Mouse (Mus musculus) embryo, embryonic 9.5 days (tissue): ENCODE measurements around the gene Ppp2r2c.
A peak's percentile ranks its signal among the peaks of the same experiment; 100 is the strongest.

ENCODE experiments used
- DNase-seq: peaks from one replicate; pipeline ENCODE4 v3.0.0-alpha.2; 2017; ENCODE audit errors: extremely low spot score

Ppp2r2c gene

DNA sequence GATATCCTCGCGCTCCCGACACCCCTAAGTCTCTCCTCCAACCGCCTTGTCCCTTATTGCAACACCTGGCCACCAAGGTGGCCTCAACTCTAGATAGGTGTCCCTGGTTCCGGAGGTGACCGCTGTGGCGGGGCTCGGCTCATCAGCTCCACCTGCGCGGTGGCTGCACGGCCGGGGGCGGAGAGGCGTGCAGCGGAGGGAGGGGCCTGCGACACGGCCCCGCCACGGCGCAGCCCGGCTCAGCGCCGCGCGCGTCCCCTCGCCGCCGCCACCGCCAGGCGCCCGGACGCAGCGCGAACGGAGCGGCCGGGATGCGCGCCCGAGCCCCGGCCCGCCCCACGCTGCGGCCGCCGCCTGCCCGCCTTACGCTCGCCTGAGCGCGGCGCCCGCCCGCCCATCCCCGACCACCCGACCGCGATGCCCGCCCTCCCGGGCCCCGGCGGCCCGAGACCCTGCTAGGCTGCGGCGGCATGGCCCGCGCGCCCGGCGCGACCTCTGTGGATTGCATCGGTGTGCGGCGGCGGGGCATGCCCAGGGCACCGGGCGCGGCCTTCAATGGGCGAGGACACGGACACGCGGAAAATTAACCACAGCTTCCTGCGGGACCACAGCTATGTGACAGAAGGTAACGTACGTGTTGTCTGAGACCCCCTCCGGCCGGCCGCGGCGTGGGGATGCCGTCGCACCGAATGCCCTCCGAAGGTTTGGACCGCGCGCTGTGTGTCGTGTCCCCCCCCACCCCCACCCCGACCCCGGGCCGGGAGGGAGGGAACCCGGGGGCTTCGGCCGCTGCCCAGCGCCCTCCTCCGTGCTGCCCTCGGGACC lies at the start of gene Ppp2r2c:
Ppp2r2c (plus strand) TSS at position 248 of the 825 bp plus-strand sequence.
- no peak for DNase-seq

DNA sequence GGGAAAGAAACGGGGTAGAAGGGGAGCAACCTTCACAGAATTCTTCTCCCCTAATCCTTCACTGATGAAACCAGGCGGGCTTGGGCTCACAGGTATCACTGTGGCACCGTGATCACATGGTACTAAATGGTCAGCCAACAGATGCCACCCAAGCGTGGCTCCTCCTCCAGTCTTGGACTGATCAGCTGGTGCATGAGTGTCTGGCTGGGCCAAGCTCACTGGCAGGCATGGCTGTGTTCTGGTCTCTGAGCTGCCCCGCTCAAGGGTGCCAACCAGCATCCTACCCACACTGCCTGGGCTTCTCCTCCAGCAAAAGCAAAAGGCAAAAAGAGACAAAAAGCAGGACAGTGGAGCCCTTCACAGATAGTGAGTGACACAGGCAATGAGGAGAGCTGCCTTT lies 48.6 kb upstream of the Ppp2r2c start:
- no peak for DNase-seq

GRCm38 (mm10) chr5:36820142-36820541 lies 48.2 kb upstream of the Ppp2r2c start:
- DNase-seq = peak; percentile 31

DNA sequence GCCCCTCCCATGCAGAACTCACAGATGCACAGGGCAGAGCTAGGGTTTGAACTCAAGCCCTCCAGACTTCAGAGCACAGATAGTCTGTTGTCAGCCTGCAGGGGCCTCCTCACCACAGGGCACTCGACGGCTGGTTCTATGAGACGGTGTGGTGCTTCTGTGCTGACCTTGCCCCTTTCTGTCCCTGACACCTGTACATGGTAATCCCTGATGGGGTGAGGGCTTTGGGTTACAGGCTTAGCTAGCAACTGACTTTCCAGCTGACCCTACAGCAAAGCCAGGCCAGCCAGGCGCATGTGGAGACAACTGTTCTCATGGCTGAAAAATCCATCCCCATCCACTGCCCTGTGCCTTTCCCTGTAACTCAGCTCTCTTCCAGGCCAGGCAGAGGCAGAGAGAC lies 45.4 kb upstream of the Ppp2r2c start:
- DNase-seq = no peak

DNA sequence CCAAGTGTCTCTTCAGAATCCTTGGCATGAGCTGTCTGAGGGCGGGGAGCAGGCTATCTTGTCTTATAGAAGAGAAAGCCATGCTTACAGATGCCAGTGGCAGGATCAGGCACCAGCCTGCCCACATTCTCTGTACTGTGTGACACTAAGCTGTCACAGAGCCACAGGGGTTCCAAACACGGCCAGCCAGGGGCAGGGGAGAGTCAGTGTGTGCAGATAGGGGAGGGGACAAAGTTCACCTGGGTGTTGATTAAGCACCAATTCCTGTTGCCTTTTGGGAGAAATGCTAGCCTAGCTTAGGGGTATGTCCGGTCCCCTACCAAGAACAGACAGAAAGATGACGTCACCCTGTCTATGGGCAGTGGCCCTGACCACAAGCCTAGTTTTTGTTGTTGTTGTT lies 39.2 kb upstream of the Ppp2r2c start:
- DNase-seq = no peak

DNA sequence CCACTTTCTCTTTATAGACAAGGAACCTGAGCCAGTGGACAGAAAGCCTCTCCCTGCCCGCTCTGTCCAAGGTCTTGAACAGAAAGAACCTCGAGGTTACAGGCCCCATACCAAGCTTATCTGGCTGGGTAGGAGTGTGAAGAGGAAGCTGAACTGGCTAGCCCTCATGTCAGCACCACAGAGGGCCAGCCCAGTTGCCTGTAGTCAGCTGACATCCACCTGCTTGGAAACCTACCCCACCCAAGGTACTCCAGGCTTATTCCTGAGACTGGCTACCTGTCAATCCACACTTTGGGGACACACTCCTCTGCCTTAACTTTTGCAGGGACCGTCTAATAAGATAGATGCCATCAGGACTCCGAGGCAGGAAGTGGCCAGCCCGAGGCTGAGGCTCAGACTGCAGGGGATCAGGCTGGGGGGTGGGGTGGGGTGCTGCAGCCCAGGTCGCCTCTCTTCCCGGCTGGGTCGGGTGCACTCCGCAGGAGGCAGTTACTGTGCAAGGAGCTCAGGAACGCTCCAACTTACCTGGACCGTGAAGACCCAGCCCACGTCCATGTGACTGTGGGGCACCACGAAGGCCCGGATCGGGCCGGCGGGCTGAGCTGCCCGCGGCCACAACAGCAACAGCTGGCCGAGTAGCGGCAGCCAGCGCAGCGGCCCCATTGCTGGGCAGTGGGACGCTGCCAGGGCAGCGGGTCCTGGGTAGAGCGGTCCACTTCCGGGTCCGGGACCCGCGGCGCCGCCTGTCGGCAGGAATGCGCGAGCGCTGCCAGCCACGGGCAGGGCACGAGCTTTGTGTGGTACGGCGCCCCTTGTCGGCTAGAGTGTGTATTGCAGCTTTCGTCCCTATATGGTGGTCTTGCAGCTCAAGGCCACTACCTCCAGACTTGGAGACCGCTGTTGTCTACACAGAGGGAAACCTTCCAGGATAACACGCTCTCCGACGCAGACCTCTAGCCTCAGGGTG lies 38.1 kb upstream of the Ppp2r2c start, which contains the start of gene Man2b2:
Man2b2 (minus strand) TSS at position 741 of the 967 bp plus-strand sequence.
- peak; percentile 95 for DNase-seq

- DNase-seq = no peak
These were observed 37.0 kb upstream of the Ppp2r2c start for GRCm38 (mm10) chr5:36831272-36831671.

DNA sequence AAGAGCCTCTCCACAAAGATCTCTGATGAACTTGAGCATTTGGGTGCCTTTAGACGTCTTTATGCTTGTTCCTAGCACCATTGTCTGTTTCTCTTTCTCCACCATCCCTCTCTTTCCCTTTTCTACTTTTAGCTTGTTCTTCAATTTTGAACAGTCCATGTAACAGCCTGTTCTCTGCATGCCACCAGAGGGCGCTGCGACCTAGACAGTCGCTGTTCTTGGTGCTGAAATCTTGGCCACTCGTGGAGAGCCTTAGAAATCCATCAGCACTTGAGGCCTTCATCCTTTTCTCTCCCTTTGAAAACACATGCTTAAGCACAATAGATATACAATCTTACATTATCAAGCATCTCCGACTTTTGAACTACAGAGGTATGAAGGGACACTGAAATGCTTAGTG lies 32.4 kb upstream of the Ppp2r2c start:
- DNase-seq = peak; percentile 72

DNA sequence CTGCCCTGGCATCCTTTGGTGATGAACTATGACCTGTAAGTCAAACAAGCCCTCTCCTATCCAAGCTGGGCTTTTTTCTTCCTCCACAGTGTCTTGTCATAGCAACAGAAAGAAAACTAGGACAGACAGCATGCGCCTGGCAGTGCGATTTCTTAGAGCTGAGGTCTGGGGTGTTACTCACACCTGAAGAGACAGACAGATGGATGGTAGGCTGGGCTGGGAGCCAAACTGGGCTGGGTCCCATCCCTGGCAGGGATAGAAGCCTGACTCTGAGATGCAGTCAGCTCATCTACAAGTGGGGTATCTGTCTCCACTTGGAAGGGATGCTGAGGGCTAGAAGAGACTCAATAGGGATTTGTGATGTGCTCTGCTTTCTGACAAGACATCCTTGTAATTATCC lies 29.3 kb upstream of the Ppp2r2c start:
- no peak for DNase-seq

DNA sequence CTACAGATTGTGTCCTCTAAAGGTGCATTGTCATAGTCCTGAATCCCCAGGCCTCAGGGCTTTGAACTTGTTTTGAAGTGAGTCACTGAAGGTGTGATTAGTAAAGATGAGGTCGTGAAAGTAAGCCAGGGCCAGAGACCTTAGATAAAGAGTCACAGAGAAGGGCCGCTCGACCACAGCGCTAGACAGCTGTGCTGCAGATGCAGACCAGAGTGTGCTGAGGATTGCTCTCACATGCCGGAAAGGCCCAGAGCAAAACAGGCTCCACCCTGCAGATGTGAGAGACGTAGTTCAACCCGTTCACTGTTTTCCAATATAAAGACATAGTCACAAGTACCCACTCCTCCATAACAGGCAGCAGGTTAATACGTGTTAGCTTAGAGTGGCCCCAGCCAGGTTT lies 28.7 kb upstream of the Ppp2r2c start:
- no peak for DNase-seq

DNA sequence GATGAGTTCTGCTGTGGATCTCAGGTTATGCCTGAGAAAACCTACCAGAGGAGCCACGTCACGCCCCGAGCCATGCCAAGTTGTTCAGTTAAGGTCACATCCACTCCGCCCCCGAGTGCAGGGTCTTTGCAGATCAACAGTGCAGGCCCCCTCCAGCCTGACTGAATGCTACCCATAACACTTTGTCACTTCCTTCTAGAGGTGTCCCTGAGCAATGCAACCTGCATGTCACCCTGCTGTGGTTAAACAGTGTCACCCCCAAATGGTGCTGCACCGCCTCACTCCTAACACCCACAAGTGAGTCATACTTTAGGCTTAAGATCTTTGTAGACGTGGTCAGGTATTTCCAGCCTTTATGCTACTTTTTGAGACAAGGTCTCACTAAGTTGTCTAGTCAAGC lies 28.2 kb upstream of the Ppp2r2c start:
- DNase-seq = no peak

DNA sequence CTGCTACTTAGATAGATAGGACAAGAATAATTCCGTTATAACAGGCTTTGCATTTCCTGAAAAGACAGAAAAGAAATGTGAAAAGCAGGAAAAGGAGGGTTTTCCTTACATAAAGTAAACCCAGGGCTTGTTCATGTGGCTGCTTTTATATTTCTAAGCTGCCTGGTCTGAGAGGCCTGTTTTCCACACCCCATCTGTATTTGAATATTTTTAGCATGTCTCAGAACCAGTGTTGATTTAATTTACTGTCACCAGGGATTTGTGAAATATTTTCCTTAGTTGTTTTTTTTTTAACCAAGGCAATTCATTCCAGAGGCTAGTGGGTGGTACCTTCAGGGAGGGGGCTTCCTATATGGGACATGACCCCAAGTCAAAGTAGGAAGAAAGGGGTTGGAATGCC lies 26.6 kb upstream of the Ppp2r2c start:
- DNase-seq = no peak

GRCm38 (mm10) chr5:36844490-36844889 lies 23.8 kb upstream of the Ppp2r2c start:
- DNase-seq = no peak

DNA sequence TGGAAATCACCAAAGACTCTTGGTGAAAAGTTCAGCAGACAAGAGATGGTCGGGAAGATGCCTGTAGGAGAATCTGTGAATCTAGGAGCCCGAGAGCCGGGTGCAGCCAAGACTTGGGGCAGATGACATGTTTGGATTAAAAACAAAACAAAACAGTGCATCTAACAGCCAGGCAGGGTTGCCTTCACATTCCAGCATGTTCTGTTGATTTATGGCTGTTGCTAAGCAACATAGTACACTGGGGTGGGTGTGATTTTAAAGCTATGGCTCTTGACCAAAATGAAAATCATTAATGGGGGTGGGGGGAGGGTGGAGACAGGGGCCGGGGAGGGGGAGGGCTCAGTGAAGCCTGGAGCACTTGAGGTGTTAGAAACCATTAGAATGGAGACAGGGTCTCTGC lies 16.7 kb upstream of the Ppp2r2c start:
- DNase-seq = no peak

DNA sequence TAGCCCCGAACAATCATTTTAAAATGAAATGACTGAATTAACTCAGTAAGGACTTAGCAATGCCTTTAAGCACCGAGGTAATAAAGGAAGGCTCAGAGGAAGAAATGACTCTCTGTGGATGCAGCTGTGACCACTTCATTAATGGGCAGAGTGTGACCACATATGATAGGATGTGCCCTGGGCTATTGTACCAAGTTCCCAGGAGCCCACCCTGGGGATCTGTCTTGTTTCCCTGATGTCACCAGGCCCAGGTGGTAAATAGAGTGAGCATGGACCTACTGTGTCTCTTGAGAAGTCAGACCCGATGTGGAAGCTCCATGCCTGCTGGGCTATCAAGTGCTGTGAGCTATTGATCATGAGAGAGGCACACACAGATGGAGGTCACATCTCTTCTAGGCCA lies 13.1 kb upstream of the Ppp2r2c start:
- no peak for DNase-seq

DNA sequence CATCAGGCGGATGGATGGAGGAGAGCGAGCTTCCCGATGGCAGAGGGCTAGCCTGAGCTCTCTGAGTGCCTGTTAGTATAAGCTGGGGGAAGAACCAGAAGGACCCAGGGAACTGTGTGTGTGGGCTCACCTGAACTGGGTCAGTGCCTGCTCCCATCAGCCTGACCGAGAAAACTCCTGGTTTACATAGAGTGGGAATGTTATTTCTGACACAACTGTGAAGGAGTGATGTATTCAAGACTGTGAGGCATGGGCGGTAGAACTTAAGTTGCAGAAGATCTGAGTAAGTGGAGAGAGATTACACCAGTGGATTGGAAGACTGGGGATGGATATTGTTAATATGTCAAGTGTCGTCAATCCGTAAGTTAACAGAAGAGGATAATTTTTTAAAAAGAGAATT lies 11.8 kb upstream of the Ppp2r2c start:
- no peak for DNase-seq

DNA sequence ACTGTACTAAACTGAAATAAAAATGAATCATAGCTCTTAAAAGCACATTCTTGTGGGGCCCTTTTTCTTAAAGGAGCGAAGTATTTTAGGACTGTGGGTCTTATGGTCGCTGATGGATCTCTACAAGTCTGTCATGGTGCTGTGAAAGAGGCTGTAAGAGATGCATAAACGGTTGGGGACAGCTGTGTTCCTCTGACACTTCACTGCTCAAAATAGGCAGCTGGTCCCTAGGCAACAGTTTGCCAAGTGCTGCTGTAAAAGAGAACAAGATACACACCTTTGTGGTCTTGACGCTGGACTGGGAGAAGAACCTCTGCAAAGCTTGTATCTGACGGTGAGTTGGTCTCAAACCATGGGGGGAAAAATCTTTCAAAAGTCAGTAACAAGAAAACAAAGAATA lies 10.8 kb upstream of the Ppp2r2c start:
- no peak for DNase-seq

- DNase-seq = no peak
These were observed 7.2 kb upstream of the Ppp2r2c start for GRCm38 (mm10) chr5:36861084-36861483.

DNA sequence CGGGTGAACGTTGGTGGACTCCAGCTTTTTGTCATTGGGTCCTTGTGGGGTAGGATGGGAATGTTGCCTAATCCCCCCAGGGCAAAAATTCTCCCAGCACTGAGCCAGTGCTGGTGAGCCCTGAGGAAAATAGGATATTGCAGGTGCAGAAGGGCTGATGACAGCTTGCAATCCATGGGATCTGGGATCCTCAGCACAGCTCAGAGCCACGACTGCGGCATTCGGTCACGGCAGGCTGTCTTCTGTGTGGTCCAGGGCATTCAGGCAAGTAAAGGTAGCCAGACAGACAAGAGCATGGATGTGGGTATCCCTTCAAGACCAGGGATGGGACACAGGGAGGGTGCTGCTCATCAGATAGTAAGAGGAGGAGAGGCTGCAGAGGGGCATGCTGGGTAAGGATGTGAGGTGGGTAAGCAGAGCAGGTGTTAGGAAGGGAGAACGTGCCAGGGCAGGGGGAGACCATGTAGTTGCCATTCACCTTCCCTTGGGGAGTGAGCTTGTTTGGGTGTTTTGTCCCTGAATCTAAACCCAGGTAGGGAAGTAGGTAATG lies 1.5 kb upstream of the Ppp2r2c start:
- DNase-seq = no peak

DNA sequence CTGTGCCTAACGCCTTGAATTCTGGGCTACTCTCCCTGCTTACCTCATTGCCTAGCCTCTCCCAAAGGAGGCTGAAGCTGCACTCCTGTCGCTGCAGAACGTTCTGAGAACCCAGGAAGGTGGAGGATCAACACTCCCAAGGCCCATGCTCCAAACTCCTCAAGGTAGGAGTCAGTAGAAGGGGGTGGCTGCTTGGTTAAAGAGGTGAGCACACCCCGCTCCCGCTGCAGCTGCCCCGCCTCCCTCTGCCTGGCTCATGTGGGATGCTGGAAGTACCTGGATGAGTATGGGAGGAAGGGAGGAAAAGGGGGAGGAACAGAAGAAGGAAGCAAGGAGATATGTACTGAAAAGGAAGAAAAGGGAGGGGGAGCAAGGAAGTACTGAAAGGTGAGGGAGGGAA lies 752 bp upstream of the Ppp2r2c start:
- DNase-seq = no peak

- DNase-seq = no peak
These were observed 869 bp downstream of the Ppp2r2c start for GRCm38 (mm10) chr5:36869186-36869577.

GRCm38 (mm10) chr5:36869578-36870236 lies 1.4 kb downstream of the Ppp2r2c start:
- no peak for DNase-seq
